Mouse (Mus musculus): ENCODE results near the gene Dph3.
"Not testable (repeated sequence)": the region's sequence is repeated elsewhere in the genome, so short reads cannot be mapped to it uniquely, and the experiment has no call there.

The Dph3 gene

DNA sequence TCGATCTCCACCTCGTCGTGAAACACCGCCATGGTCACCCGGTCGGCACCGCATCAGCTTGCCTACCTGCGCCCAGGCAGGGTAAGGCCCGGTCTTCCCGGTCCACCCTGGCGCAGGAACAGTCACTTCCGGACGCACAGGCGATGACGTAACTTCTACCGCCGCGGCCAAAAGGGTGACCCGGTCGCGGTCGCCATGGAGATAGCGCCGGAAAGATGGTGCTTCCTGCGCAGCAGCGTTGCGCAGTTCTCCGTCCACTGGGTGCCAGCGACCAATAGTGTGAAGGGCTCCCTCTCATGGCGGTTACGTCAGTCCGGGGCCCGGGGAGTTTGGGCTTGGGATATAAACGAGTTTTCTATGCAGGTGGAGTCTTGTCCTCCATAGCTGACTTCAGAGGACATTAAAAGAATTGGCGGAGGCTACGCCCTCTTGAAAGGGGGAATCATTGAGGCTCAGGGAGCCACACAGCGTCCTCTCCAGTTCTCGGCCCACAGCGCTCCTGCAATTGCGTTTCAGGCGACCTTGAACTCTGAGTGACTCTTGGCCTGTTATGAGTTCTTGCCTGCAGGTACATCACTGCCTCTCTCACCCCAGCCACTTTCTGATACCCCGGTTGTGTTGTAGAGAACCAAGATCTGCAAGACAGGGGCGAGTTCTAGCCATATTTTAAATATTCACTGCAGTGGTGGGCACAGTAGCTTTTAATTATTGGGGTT lies at the start of gene Dph3:
Dph3 (minus strand) TSS at position 244 of the 716 bp plus-strand sequence.
- DNase-seq, result peak; percentile 99 to 100

DNA sequence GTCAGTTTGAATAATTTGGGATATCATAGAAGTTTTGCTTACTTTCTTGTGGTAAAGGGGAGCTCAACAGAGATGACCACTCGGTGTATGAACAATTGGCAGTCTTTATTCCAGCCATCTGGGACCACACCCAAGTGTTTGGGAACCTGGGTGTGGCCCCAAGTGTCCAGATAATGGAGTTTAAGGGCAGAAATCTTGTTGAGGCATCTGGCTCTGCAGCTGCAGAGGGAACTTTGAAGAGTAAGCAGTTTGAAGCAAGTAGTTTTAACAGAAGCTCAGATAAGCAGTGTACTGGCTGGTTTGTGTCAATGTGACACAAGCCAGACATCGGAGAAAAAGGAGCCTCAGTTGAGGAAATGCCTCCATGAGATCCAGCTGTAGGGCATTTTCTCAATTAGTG lies 48.8 kb upstream of the Dph3 start:
- no peak for DNase-seq

DNA sequence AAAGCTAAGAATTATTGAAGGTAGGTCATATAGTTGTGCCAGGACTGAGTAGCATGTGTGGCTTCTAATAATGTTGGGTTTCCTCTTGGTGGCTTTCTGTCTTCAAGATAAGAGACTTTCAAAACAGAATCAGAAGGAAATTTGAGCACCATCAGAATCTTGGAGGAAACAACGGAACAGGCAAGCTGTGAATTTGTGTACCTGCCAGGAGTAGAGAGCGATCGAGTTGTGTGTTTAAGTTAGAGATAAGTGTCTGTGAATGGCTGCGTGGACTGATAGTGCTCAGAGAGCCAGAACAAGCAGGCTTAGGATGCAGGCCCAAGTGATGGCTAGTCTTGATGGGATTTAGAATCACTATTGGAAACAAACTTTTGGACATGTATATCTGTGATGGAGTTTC lies 46.3 kb upstream of the Dph3 start:
- DNase-seq, result no peak

DNA sequence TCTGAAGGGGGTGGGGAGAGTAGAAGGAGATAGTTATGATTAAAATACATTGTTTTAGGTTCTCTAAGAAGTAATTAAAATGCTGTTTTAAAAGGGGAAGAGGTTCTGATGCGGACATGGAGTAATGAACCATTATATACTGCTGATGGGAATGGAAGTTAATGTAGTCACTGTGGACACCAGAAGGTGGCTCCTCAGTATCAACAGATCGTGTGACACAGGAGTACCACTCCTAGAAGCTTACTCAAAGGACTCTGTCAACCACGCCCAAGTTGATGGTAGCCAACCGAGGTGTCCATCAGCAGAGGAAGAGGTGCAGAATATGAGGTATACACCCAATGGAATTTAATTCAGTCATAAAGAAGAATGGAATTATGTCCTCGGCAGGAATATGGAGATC lies 42.9 kb upstream of the Dph3 start:
- no peak for DNase-seq

DNA sequence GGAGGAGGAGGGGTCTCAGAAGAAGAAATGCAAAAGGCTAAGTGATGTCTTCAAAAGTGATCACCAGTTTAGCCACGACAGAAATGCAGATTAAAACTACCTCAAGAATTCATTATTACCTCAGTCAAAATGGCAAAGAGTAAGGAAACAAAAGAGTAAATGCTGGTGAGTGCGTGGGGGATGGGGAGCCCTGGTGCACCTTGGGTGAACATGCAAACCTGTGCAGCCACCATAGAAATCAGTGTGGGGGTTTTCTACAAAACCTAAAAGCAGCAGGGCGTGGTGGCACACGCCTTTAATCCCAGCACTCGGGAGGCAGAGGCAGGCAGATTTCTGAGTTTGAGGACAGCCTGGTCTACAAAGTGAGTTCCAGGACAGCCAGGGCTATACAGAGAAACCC lies 39.7 kb upstream of the Dph3 start:
- not testable (repeated sequence) for DNase-seq

DNA sequence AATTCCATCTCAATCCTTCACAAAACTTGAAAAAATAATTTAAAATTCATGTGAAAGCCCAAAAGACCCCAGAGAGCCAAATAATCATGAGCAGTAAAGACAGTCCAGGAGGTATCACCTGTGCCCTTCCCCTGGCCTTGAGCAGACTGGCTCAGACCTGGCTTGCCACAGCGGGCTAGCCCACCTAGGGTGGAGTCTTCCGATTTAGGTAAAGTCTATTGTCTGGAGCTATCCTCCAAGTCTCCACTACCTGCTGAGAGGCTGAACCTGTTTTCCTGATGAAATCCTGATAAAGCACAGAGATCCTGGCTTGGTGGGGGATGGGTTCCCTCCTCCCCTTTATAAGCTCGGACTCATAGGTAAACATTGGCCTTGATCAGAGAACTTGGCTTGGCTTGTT lies 38.7 kb upstream of the Dph3 start:
- DNase-seq, result no peak

DNA sequence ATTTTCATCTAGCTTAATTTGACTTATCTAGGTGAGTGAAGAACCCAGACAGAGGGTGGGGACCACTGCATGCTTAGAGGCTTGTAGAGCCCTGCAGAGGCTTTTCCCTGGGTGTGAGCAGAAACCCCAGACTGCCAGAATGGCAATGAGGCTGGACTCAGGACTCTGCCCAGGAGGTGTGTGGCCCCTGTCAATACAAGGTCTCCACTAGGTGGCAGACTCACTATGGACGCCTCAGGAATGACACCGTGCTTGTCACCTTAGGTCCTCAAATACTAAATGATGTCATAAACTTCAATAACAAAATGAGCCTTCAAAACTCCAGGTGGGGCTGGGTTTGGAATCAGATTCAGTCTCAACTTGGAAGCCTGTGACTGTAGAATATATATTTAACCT lies 36.4 kb upstream of the Dph3 start:
- peak; percentile 63 to 73 for DNase-seq

DNA sequence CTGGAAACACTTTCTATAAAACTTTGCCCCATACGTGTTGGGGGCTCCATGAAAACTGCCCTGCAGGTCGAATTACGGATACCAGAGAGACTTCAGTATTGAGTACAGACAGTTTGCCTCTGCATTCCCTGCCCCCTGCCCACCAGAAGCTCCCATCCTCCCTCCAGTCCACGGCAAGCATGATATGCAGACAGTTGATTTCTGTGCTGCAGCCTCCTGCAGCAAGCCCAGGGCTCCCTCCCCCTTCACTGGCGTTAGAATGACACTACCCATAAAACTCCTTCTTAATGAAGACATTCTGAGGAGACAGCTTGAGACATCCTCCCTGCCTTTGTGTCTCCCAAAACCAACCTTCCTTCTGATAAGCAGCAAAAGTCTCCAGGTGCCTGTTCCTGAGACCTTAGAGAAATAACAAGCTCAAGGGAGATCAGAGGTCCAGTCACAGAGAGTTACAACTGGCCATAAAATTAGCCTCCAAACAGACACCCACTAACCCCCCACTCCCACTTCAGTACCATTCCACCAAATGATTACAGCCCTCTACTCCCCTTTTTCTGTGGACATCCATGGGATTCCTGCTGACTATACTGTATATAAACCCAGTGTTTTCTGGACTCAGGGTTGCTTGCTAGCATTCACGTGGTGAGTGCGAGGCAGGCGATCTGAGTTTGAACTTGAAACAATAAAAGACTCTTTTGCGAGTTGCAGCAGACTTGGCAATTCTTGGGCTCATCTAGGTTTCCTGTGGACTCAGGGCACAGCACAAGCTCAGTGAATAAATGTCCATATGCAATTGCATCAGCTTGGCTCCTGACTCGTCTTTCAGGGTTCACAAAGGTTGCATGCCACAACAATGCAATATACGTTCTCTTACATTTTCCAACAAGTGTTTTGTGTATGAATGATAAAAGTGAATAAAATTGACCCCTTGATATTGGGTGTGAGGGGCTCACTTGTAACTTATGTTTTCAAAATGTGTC lies 35.7 kb upstream of the Dph3 start:
- no peak for DNase-seq

DNA sequence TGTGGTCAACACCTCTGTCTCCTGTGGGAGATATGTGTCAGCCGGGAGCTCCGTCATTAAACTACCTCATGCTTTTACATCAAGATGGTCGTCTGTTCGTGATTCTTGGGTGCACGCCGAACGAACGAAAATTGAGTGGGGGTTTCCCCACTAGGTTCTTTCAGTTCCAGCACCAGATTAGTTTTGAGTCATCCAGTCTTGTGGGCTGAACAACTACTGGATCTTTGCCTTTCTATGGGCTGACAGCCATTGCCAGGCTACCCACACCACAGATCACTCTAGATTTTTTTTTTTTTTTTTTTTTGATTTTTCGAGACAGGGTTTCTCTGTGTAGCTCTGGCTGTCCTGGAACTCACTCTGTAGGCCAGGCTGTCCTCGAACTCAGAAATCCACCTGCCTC lies 26.6 kb upstream of the Dph3 start:
- not testable (repeated sequence) for DNase-seq

DNA sequence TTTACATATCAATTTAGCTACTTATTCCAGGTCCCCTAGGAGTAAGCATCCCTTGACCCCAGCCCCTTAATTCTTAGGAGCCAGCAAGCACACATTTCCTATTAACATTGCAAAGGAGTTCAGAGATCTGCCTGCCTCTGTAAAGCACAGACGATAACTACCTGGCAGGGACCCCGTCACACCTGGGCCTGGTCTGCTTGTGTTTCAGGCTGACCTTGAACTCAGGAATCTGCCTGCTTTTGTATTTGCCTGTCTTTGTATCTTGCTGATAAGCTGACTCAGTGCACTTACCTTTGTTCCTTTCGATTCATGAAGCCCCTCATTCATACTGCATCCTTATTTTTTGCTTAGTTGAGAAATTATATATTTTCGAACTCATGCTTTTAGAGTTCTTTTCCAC lies 21.4 kb upstream of the Dph3 start:
- DNase-seq, result no peak

DNA sequence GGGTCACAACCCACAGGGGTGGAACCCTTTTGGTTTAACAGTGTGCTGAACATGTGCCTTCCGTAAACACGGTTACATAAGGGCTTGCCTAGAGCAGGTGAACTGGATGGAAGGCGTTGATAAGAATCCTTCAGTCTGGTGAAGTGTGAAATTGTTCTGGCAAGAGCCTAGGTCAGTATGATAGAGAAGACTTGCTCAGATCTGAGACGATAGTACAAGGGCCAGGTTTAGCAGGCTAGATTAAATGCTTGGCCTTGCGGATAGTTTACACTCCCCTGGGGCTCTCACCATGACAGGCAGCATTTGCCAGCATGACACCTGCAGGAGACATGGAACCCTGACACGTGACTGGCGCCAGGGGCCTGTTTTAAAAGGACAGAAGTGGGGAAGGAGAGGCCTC lies 20.1 kb upstream of the Dph3 start:
- peak; percentile 25 to 48 for DNase-seq

DNA sequence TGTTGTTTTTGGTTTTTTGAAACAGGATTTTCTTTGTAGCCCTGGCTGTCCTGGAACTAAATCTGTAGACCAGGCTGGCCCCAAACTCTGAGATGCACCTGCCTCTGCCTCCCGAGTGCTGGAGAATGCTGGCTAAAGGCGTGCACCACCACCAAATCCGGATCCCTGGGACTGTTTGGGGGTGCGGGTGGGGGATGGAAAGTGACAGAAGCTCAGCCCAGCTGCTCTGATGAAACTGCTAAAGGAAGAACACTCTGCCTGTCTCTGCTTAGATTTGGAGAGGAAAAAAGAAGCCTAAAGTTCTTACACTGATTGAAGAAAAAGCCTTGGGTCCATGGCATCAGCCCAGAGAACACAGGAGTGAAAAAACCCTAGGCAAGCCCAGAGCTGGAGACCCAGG lies 18.0 kb upstream of the Dph3 start:
- no peak for DNase-seq

DNA sequence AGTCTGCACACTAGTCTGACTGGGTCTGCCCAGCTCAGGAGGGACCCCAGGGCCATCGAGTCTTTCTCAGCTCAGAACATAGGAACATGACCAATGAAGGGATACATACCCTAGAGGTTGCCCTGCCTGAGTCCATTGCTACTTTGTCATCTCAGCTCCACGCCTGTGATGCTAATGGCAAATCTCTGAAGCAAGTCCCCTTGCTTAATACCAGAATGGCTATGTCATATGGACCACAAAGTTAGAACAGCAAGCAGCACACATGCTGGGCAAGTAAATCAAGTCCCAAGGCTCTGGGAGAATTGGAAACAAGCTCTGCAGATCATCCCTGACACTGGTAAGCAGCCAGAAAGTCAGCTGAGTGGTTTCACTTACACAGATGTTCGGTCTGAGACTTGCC lies 13.4 kb upstream of the Dph3 start:
- DNase-seq, result no peak

DNA sequence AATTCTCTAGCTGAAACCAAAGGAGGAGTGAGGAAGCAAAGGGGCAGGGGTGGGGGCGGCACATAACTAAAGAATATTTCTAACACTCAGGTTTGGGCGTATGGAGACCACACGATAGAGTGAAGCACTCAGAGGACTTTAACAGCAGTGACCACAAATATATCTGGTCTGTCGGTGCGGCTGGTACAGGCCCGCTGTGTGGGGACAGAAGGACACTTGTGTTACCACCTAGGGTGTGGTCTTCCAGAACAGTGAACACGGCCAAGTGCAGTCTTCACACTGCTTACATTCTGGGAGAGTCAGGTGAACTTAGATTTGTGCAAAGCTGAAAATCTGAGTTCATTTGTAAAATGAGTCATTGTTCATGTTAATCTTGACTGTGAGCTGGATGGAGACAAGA lies 12.2 kb upstream of the Dph3 start:
- no peak for DNase-seq

DNA sequence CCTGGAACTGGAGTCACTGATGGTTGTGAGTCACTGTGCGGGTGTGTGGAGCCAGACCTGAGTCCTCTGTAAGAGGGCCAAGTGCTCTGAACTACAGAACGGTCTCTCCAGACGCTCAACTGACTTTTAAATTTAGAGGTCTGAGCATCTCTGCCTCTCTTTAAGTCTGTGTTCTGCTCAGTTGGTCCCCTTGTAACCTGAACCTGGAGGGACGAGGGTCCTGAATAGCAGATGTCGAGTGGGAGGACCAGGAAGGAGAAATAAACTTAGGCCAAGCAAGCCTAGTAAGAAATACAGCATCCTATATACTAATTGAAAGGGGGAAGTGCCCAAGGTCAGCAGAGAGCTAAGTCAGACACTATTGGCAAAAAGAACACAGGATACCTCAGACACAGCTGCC lies 11.2 kb upstream of the Dph3 start:
- no peak for DNase-seq

DNA sequence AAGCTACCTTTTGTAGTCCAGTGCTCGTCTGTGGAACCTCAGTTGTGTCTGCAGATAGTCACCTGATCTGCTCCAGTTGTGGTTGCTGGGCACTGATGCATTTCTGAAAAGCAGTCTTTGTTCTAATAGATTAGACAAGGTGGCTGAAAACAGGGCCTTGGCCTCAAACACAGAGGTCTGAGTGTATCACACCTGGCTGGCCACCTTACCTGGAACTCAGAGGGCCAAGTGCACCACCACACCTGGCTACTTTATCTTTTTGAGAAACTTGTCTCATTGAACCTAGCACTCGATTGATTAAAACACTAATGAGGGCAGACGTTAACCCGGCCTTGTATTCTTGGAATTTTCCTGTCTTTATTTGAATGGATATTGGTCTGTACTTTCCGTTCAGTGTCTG lies 10.1 kb upstream of the Dph3 start:
- no peak for DNase-seq

DNA sequence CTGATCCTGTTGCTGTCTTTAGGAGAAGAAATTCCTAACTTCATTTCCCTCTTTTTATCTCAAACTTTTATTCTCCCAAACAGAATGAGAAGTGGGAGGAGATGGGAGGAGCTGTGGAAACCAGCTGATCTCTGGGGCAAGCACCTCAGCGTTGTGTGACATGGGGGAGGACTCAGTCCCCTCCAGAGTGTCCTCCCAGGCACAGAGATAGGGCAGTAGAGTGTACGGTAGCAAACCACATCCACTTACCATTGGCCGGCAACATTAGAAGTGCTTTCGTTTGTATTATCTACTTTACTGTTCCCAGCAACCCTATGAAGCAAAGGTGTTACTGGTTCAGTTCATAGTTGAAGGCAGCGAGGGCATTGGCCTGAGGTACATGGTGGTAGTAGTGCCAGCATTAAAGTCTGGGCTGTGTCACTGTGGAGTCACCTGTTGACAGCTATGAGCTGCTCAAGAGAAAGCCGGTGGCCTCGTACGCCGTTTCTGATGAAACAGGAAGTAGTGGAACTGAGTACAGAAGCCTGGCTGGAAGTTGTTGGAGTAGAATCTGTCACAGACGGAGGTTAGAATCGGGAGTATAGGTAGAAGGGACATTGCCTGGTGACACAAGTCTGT lies 8.1 kb upstream of the Dph3 start:
- no peak for DNase-seq

DNA sequence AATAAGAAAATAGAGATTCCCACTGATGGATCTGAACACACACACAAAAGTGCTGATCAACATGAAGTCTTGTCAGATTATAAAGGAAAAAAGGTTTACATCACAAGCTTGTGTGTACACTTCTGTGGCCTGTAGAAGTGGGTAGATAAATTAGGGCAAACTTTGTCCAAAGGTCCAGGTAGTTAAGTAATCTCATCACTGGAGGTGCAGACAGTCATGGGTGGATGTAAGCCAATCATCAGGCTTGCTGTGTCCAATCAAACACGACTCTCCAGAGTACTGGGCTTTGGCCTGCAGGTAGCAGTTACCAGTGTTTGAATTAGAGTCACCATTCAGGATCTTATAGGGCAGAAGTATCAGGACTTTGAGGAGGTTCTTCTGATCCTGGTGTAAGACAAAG lies 7.5 kb upstream of the Dph3 start:
- no peak for DNase-seq

DNA sequence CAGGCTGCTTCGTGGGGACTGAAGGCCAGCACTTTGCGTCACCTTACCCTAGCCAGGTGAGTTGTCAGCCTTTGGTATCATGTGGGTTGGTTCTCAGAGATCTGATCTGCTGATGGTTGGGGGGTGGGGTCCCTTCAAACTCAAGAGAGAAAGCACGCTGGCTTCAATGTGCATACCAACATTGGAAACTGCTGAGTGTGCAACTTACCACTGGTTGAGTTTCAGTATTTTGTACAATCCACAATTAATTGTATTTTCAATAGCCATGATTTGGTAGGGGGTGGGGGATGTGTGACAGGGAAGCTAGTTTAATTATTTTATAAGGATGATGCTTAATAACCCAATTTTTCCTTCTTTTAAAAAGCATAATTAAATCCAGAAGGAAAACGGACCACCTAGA lies 6.2 kb upstream of the Dph3 start:
- no peak for DNase-seq

DNA sequence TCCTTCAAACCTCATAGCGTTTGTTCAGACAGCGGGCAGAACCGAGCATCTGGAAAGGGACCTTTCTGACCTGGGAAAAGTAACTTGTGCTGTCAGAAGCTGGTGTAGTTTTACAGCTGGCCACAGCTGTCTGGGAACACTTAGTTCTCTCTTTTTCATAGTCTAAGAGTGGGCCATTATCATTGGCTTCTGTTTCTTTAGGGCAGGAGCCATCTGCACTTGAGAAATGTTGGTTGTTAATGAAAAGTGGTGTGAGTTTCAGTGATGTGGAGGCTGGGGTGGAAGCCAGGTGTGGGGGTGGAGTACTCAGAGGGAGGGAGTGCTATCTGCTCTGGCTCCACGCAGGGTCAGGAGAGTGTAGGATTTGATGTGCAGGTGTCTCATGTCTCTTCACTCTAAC lies 5.6 kb upstream of the Dph3 start:
- peak in 1 of 2 experiments; percentile 17 for DNase-seq

DNA sequence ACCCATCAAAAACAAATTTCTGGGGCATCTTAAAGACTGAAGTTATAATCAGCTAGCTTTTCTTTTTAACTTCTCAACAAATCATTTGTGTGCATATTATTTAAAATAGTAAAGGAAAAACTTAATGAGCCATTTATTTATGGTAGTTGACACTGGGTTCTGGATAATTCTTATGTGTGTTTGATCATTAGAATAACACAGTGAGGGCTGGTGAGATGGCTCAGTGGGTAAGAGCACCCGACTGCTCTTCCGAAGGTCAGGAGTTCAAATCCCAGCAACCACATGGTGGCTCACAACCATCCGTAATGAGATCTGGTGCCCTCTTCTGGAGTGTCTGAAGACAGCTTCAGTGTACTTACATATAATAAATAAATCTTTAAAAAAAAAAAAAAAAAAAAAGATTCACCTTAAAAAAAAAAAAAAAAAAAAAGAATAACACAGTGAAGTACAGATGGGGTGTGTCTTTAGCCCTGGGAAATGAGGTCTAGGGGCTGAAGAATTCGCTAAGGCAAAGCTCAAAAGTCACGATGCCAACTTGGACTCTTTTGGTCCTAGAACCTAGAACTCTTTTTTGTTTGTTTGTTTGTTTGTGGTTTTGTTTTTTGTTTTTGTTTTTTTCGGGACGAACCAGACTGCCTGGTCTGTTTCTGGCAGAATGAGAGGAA lies 2.2 kb upstream of the Dph3 start:
- not testable (repeated sequence) for DNase-seq

DNA sequence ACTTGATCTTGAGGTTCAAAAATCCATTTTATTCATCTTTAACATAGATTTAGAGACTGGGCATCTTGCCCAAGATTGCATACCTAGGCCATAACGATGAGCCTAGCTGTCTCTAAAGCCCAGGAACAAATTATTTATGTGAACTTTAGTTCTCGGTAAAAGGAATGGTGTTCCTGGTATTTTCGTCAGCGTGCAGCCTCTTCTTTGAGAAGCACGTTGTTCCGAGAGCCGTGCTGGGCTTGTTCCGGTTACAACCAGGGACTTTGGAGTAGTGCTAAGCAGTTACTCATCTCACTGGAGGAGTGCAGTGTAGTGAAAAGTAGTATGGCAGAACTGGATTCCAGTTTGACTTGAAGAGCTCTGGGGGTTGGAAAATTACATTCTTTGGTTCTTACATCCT lies 697 bp upstream of the Dph3 start:
- DNase-seq, result peak in 1 of 2 experiments; percentile 20

Data from kidney, postnatal 36 days (tissue).